Mouse (Mus musculus): Measurements from ENCODE around the gene Isca1.
A peak's percentile ranks its signal among the peaks of the same experiment; 100 is the strongest.

GRCm38 (mm10) chr13:59795807-59796465 lies 26.3 kb upstream of the Isca1 start:
- TF ChIP-seq CTCF (IDR thresholded peaks at IDR 0.05; ENCODE audit: low read depth) (peak; percentile 18; the same call in 1 of the 2 replicates), EP300 (IDR thresholded peaks at IDR 0.05; ENCODE audit: low read depth) (peak; percentile 96)

All from liver, postnatal 0 days (tissue).